Mouse (Mus musculus) left cerebral cortex, postnatal 36 days (tissue): ENCODE measurements around the gene Cers1. TPM values are rescaled to one million over a fixed set of nuclear protein-coding genes. Genes with fewer than 3 reads are reported as not detected.

Experiments
- DNase-seq, 2 experiments: peaks; one replicate each; pipeline ENCODE4 v3.0.0; 2021 to 2022; ENCODE audit warnings: low spot score in 2 of 2, mixed read lengths in 1 of 2
- intact Hi-C: fragments of 180-260 bp; cut with DNase I; formaldehyde crosslinking; loops from one replicate; pipeline ENCODE4 v1.15.1; 2025
- total RNA-seq, 2 experiments: library from RNA; stranded (reverse); gene quantifications; 2 replicates each; pipeline ENCODE4 v1.2.3; 2021

The Cers1 gene
- 100 to 1,000 TPM; 101 to 104 TPM for total RNA-seq

- intact Hi-C loops, result no loop called here
- peak; percentile 82 to 91 for DNase-seq
Measured at GRCm38 (mm10) chr8:70315624-70316510, at the start of gene Cers1. Cers1 (plus strand) TSS chr8:70315775.

- no peak for DNase-seq
- intact Hi-C loops, result no loop called here
Measured at GRCm38 (mm10) chr8:70267674-70268073, 47.9 kb upstream of the Cers1 start.

GRCm38 (mm10) chr8:70268311-70268710, 47.3 kb upstream of the Cers1 start:
- no peak for DNase-seq
- intact Hi-C loops, result no loop called here

- DNase-seq, result peak; percentile 46 to 49
- intact Hi-C loops, result no loop called here
Measured at GRCm38 (mm10) chr8:70268799-70269565, 46.6 kb upstream of the Cers1 start.

- intact Hi-C loops, result no loop called here
- DNase-seq, result no peak
Measured at GRCm38 (mm10) chr8:70272949-70273348, 42.6 kb upstream of the Cers1 start.

- intact Hi-C loops, result no loop called here
Measured at GRCm38 (mm10) chr8:70274350-70274749, 41.2 kb upstream of the Cers1 start.

GRCm38 (mm10) chr8:70276476-70276875, 39.1 kb upstream of the Cers1 start:
- intact Hi-C loops, result no loop called here
- no peak for DNase-seq

More at GRCm38 (mm10) chr8:70274350-70274749, 41.2 kb upstream of the Cers1 start:
- DNase-seq, result no peak

- DNase-seq, result peak; percentile 33 to 57
- intact Hi-C loops, result no loop called here
Measured at GRCm38 (mm10) chr8:70278175-70278574, 37.4 kb upstream of the Cers1 start.

GRCm38 (mm10) chr8:70279266-70279665, 36.3 kb upstream of the Cers1 start:
- intact Hi-C loops, result no loop called here
- DNase-seq, result no peak

GRCm38 (mm10) chr8:70281001-70281400, 34.6 kb upstream of the Cers1 start:
- DNase-seq, result no peak
- intact Hi-C loops, result no loop called here

- intact Hi-C loops, result no loop called here
- peak; percentile 71 to 78 for DNase-seq
Measured at GRCm38 (mm10) chr8:70282603-70283135, 32.9 kb upstream of the Cers1 start, which contains the start of gene Homer3. Homer3 (plus strand) TSS chr8:70282827.

GRCm38 (mm10) chr8:70283136-70284077, 32.2 kb upstream of the Cers1 start:
- no peak for DNase-seq

GRCm38 (mm10) chr8:70284421-70284820, 31.2 kb upstream of the Cers1 start:
- no peak for DNase-seq
- intact Hi-C loops, result no loop called here

More at GRCm38 (mm10) chr8:70283136-70284077, 32.2 kb upstream of the Cers1 start:
- intact Hi-C loops, result no loop called here

GRCm38 (mm10) chr8:70285304-70285703, 30.3 kb upstream of the Cers1 start:
- DNase-seq, result no peak
- intact Hi-C loops, result no loop called here

GRCm38 (mm10) chr8:70286737-70287136, 28.8 kb upstream of the Cers1 start:
- no peak for DNase-seq
- intact Hi-C loops, result no loop called here

GRCm38 (mm10) chr8:70293988-70294405, 21.6 kb upstream of the Cers1 start:
- intact Hi-C loops, result no loop called here
- DNase-seq, result no peak

- DNase-seq, result no peak
- intact Hi-C loops, result no loop called here
Measured at GRCm38 (mm10) chr8:70300881-70301280, 14.7 kb upstream of the Cers1 start.

GRCm38 (mm10) chr8:70302358-70302890, 13.2 kb upstream of the Cers1 start, which contains the start of the genes Ddx49 and Cope:
Ddx49 (minus strand) TSS chr8:70302489.
Cope (plus strand) TSS chr8:70302518.
- peak; percentile 97 for DNase-seq

GRCm38 (mm10) chr8:70302901-70303300, 12.7 kb upstream of the Cers1 start:
- DNase-seq, result no peak
- intact Hi-C loops, result no loop called here

More at GRCm38 (mm10) chr8:70302358-70302890, 13.2 kb upstream of the Cers1 start, which contains the start of the genes Ddx49 and Cope:
- intact Hi-C loops, result no loop called here
